Mouse (Mus musculus) left cerebral cortex, postnatal 25 days (tissue): ENCODE measurements around the gene Lyl1. TPM values are rescaled to one million over a fixed set of nuclear protein-coding genes. Genes with fewer than 3 reads are reported as not detected.

Source experiments
- total RNA-seq, 2 experiments: library from RNA; stranded (reverse); gene quantifications; 2 replicates each; pipeline ENCODE4 v1.2.3; 2021

Lyl1 gene
- total RNA-seq, 2 experiments from 2014 or later: 2.8 to 3.5 TPM

Other genes starting within 250 kb of the Lyl1 start
- gene Ier2, start 38.6 kb upstream of the Lyl1 start, total RNA-seq: 10 to 100 TPM; 10.5 to 18.3 TPM
- gene Trmt1, start 15.2 kb upstream of the Lyl1 start, total RNA-seq: 10 to 100 TPM; 85.2 to 90.1 TPM
- gene Nacc1, start 13.6 kb upstream of the Lyl1 start, total RNA-seq: 10 to 100 TPM; 97.8 to 97.9 TPM
- gene G430095P16Rik, start 21.6 kb downstream of the Lyl1 start, total RNA-seq: under 1 TPM in 1 of 2 experiments, not detected in 1; 0.71 TPM
- gene Nfix, start 98.9 kb downstream of the Lyl1 start, total RNA-seq: 100 to 1,000 TPM; 273 to 322 TPM
- gene Dand5, start 121.4 kb downstream of the Lyl1 start, total RNA-seq: 1 to 10 TPM; 8.3 to 9.5 TPM
- 10 to 100 TPM; 23.4 to 24.7 TPM for gene Gadd45gip1, start 130.1 kb downstream of the Lyl1 start, total RNA-seq
- gene Rad23a, start 139.2 kb downstream of the Lyl1 start, total RNA-seq: 10 to 100 TPM; 67.8 to 73.7 TPM
- 100 to 1,000 TPM; 562 to 564 TPM for gene Calr, start 145.5 kb downstream of the Lyl1 start, total RNA-seq
- 10 to 100 TPM; 42.5 to 46.0 TPM for gene Farsa, start 155.5 kb downstream of the Lyl1 start, total RNA-seq
- 1 to 10 TPM; 6.4 to 6.5 TPM for gene Syce2, start 170.7 kb downstream of the Lyl1 start, total RNA-seq
- 10 to 100 TPM; 31.3 to 38.3 TPM for gene Gcdh, start 192.5 kb downstream of the Lyl1 start, total RNA-seq
- not detected for gene Klf1, start 200.5 kb downstream of the Lyl1 start, total RNA-seq
- gene Dnase2a, start 207.1 kb downstream of the Lyl1 start, total RNA-seq: 1 to 10 TPM; 3.5 to 4.0 TPM
- gene Mast1, start 235.9 kb downstream of the Lyl1 start, total RNA-seq: 10 to 100 TPM; 85.7 to 90.3 TPM
- 1 to 10 TPM in 1 of 2 experiments, under 1 TPM in 1; 0.71 to 1.1 TPM for gene Rtbdn, start 245.5 kb downstream of the Lyl1 start, total RNA-seq